Mouse (Mus musculus) forebrain, postnatal 0 days (tissue): ENCODE measurements around the gene Tgfbi. TPM values are rescaled to one million over a fixed set of nuclear protein-coding genes. Genes with fewer than 3 reads are reported as not detected.

Source experiments
- ATAC-seq: fragments of 200-750 bp; cut with Nextera tagmentation; 2 replicates; pipeline ENCODE4 v1.8.0; 2017; ENCODE audit warnings: mild to moderate bottlenecking, moderate library complexity
- DNase-seq: peaks from one replicate; pipeline ENCODE4 v3.0.0-alpha.2; 2015
- H3K27ac ChIP-seq: fragments of 300-500 bp; sonication (generic); 2 replicates; pipeline ENCODE4 v1.5.1; 2014; ENCODE audit warnings: low read depth, mild to moderate bottlenecking, antibody characterized with exemption, low read length, moderate library complexity, mixed read lengths
- H3K27me3 ChIP-seq: fragments of 300-500 bp; sonication (generic); 2 replicates; pipeline ENCODE4 v1.6.1; 2014; ENCODE audit warnings: mild to moderate bottlenecking, low read length, mixed read lengths; ENCODE audit not compliant: insufficient read depth
- H3K36me3 ChIP-seq: fragments of 300-500 bp; sonication (generic); 2 replicates; pipeline ENCODE4 v1.6.1; 2014; ENCODE audit warnings: mild to moderate bottlenecking, moderate library complexity; ENCODE audit not compliant: insufficient read depth
- H3K4me1 ChIP-seq: fragments of 300-500 bp; sonication (generic); 2 replicates; pipeline ENCODE4 v1.6.1; 2014; ENCODE audit warnings: antibody characterized with exemption; ENCODE audit not compliant: insufficient read depth
- H3K4me2 ChIP-seq: fragments of 300-500 bp; sonication (generic); 2 replicates; pipeline ENCODE4 v1.6.1; 2014; ENCODE audit warnings: low read depth, mild to moderate bottlenecking, moderate library complexity
- H3K4me3 ChIP-seq: fragments of 300-500 bp; sonication (generic); 2 replicates; pipeline ENCODE4 v1.5.1; 2014; ENCODE audit warnings: low read depth, low read length, mixed read lengths
- H3K9ac ChIP-seq: fragments of 300-500 bp; sonication (generic); 2 replicates; pipeline ENCODE4 v1.6.1; 2014; ENCODE audit warnings: mild to moderate bottlenecking
- H3K9me3 ChIP-seq: fragments of 300-500 bp; sonication (generic); 2 replicates; pipeline ENCODE4 v1.6.1; 2016; ENCODE audit warnings: low read length
- CTCF ChIP-seq: sonication (generic); IDR thresholded peaks from 2 replicates; pipeline ENCODE4 v1.5.1; 2016; ENCODE audit warnings: antibody characterized with exemption, control low read depth, low read depth
- WGBS: fragments of 180-500 bp; shearing (Covaris S2); extraction: QIAGEN DNeasy Blood & Tissue Kit; methylation state at CpG from one replicate; pipeline ENCODE4 v1.1.7; 2014; 5-methylcytosine and 5-hydroxymethylcytosine counted together
- polyA plus RNA-seq: library from polyadenylated mRNA; unstranded; fragments of >200 nt; fragmentation: Nextera tagmentation; extraction: Ambion mirVana; gene quantifications from 2 replicates; pipeline ENCODE4 v1.2.1, GENCODE M21; 2015
- total RNA-seq: library from RNA; depleted of rRNA; stranded (reverse); fragments of >200 nt; gene quantifications from 2 replicates; pipeline ENCODE4 v1.2.3, GENCODE M21; 2014

The Tgfbi gene
- total and polyA plus RNA-seq, 2 experiments from 2014 or later, result 4.8 to 5.3 TPM

DNA sequence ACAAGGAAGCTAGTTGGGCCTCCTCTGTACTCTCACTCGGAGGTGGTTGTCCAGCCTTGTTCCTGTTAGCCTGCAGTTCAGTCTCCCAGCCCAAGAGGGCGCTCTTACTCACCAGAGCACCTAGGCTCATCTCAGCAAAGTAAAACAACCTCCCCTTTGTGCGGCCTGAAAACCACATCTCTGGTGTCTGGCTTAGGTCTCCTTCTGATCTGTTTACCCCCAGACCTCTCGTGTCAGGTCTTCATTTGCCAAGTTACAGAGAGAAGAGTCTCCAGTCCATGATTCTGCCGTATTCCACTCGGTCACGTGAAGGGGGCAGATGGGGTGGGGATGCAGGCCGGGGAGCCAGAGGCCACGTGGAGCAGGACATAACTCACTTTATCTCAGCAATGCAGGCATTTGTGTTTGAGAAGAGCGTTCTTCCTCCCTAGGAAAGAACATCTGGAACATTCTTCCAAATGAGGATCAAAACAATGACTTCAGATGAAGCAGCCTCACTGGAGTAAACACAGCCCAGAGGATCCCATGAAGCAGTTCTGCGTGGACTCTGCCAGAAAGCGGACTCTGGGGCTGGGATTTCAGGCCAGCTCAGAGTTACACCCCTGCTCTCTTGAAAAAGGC is 33.5 kb upstream of the Tgfbi start:
- no peak for ATAC-seq
- H3K9ac ChIP-seq, result no peak overlapping the region
- H3K36me3 ChIP-seq, result no peaks in the 10 kb centered on the region
- TF ChIP-seq CTCF, result peak; percentile 71
- H3K4me3 ChIP-seq, result no peak overlapping the region
- H3K4me2 ChIP-seq, result no peak overlapping the region
- no peaks in the 10 kb centered on the region for H3K4me1 ChIP-seq
- no peak overlapping the region for H3K27ac ChIP-seq
- DNase-seq, result no peak
- 57% methylated on average over 12 of the region's 12 CpGs for WGBS
- no peaks in the 10 kb centered on the region for H3K9me3 ChIP-seq
- H3K27me3 ChIP-seq, result no peaks in the 10 kb centered on the region

DNA sequence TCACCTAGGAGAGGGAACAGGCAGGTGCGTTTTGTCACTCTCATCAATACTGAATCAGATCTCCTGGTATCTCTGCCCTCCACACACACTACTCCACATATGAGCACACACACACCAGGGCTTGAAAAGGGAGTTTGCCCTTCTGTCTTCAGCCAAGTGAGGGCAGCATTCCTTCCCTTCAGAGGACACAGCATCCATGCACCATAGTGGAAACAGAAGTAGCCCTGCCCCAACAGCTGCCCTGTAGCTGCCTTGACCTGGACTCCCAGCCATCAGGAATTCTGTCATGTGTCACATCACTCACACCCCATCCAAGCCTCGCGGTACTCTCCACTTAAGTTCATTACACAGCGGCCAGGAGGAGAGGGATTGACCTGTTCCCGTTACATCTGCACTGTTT is 31.2 kb upstream of the Tgfbi start:
- H3K4me1 ChIP-seq, result peaks cover 3% of the 10 kb centered on the region; the same call in 1 of the 2 replicates
- H3K4me2 ChIP-seq, result no peak overlapping the region
- ATAC-seq (no peak), DNase-seq (no peak)
- TF ChIP-seq CTCF, result 0 out of 2 replicates have a peak, but pooled peaks have one; percentile 19
- H3K36me3 ChIP-seq, result no peaks in the 10 kb centered on the region
- no peaks in the 10 kb centered on the region for H3K27me3 ChIP-seq
- WGBS, result 84% methylated on average over 5 of the region's 5 CpGs
- H3K9me3 ChIP-seq, result no peaks in the 10 kb centered on the region
- no peak overlapping the region for H3K27ac ChIP-seq
- H3K9ac ChIP-seq, result no peak overlapping the region
- no peak overlapping the region for H3K4me3 ChIP-seq

DNA sequence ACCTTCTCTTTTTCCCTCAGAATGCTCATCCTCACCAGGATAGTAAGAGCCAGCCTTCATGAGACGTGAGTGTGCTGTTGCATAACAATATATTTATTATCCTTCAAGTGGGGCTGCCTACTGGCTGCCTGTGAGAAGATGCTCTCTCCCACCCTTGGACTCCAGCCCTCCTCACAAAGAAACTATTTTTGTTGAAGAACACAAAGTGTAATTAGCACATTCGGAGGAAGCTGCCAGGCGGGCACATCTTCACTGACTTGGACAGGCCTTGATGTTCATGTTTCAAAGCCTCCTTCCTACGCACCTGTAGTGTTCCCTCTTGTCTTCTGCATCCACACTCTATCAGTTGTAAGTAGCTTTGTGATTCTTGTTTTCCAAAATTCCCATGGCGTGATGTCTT is 28.9 kb upstream of the Tgfbi start:
- peaks cover 3% of the 10 kb centered on the region; the same call in 1 of the 2 replicates for H3K4me1 ChIP-seq
- H3K9ac ChIP-seq, result no peak overlapping the region
- ATAC-seq (no peak), DNase-seq (no peak)
- no peaks in the 10 kb centered on the region for H3K27me3 ChIP-seq
- 62% methylated on average over 5 of the region's 5 CpGs for WGBS
- H3K36me3 ChIP-seq, result no peaks in the 10 kb centered on the region
- no peaks in the 10 kb centered on the region for H3K9me3 ChIP-seq
- TF ChIP-seq CTCF, result no peak
- no peak overlapping the region for H3K4me2 ChIP-seq
- no peak overlapping the region for H3K27ac ChIP-seq
- no peak overlapping the region for H3K4me3 ChIP-seq

DNA sequence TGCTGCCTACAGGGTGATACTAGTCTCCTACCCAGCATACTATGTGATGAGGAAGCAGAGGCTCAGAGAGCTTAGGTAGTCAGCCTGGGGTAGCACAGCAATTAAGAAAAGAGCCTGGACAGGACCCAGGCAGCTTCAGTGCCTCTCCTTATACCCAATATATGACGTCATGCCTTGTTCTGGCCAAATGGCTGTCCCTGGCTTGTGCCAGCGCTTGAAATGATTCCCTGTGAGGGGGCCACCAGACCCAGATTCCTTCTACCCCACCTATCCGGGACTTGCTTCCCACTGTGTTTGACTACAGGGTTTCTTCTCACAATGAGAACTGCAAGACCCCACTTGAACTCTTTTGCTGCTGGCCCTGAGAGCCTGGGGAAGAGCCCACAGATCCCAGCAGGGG is 27.8 kb upstream of the Tgfbi start:
- ATAC-seq, result peak; percentile 47
- peak; percentile 49 for DNase-seq
- no peak overlapping the region for H3K9ac ChIP-seq
- H3K4me3 ChIP-seq, result no peak overlapping the region
- no peaks in the 10 kb centered on the region for H3K9me3 ChIP-seq
- H3K4me2 ChIP-seq, result no peak overlapping the region
- H3K4me1 ChIP-seq, result peaks cover 3% of the 10 kb centered on the region; the same call in 1 of the 2 replicates
- no peak overlapping the region for H3K27ac ChIP-seq
- no peak for TF ChIP-seq CTCF
- no peaks in the 10 kb centered on the region for H3K36me3 ChIP-seq
- no peaks in the 10 kb centered on the region for H3K27me3 ChIP-seq
- WGBS, result 4% methylated on average over 3 of the region's 3 CpGs

DNA sequence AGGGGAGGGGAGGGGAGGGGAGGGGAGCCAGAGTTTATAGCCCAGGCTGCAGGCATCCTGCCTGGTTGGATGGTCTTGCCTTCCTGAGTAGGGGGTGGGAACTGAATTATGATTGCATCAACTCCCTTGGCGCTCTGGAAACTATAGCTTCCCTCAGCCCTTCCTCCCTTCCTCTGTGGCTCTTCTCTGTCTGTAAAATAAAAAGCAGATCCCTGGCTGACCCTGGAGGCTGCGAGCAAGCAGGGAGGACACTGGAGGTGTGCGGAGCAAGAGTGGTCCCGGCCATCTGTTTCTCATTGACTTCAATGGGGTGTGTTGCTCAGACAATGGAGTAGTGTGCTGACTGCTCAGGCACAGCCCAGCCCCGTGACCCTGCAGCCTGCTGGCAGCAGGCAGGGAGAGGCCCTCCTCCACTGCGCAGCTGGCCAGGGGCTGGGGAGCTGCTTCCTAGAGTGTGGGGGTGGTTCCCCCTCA is 27.3 kb upstream of the Tgfbi start:
- no peak overlapping the region for H3K4me3 ChIP-seq
- H3K4me1 ChIP-seq, result peaks cover 3% of the 10 kb centered on the region; the same call in 1 of the 2 replicates
- no peaks in the 10 kb centered on the region for H3K36me3 ChIP-seq
- H3K27me3 ChIP-seq, result no peaks in the 10 kb centered on the region
- H3K9ac ChIP-seq, result 0 out of 2 replicates have a peak overlapping the region, but pooled peaks have one; percentile 22
- 4% methylated on average over 6 of the region's 6 CpGs for WGBS
- TF ChIP-seq CTCF, result no peak
- H3K27ac ChIP-seq, result peak overlapping the region; percentile 50; the same call in 1 of the 2 replicates
- H3K4me2 ChIP-seq, result no peak overlapping the region; the same call in 1 of the 2 replicates
- no peaks in the 10 kb centered on the region for H3K9me3 ChIP-seq
- DNase-seq (peak; percentile 44), ATAC-seq (peak; percentile 91)

DNA sequence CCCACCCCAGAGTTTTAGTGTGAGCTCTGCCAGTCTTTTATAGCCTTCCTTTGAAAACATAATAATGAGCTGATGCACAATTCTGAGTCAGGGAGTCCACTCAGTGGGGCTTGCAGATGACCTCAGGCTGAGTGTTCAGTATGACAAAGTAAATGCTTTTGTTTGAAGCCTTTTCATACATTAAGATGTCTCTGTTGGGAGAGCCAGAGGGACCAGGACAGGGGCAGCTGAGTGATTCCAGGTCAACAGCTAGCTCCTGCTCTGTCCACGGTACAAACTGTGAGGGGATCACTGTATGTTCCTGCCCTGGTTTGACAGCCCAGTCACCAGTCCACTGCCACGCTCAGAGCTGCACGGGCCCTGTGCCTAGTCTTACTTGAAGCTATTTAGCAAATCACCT is 26.6 kb upstream of the Tgfbi start:
- Histone ChIP-seq H3K9me3 (no peaks in the 10 kb centered on the region), H3K27ac (no peak overlapping the region), H3K4me3 (no peak overlapping the region), H3K36me3 (no peaks in the 10 kb centered on the region), H3K27me3 (no peaks in the 10 kb centered on the region), H3K4me1 (peaks cover 3% of the 10 kb centered on the region; the same call in 1 of the 2 replicates), H3K9ac (no peak overlapping the region), H3K4me2 (no peak overlapping the region)
- ATAC-seq (no peak), DNase-seq (no peak)
- WGBS, result 32% methylated on average over 3 of the region's 3 CpGs
- TF ChIP-seq CTCF, result no peak

DNA sequence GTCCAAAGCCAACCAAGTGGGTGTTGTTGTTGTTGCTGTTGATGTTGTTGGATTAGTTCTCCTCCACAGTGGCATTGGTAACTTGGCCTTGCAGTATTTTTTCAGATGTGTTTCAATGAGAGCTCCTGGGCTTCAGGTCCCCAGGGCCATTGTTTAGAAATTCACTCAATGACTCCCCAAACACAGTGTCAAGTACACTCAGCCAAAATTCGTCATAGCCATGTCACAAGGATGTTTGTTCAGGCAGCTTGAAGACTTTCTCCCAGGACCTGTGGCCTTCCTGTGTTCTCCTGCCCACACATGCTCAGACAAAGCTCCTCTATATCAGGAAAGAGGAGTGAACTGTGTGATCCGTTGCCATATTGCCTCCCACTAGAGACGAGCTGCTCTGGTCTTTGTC is 23.3 kb upstream of the Tgfbi start:
- 83% methylated on average over 3 of the region's 3 CpGs for WGBS
- no peak overlapping the region for H3K9ac ChIP-seq
- peaks cover 3% of the 10 kb centered on the region; the same call in 1 of the 2 replicates for H3K4me1 ChIP-seq
- no peak overlapping the region for H3K27ac ChIP-seq
- no peak overlapping the region for H3K4me3 ChIP-seq
- no peaks in the 10 kb centered on the region for H3K36me3 ChIP-seq
- no peak for DNase-seq
- ATAC-seq, result no peak
- H3K4me2 ChIP-seq, result no peak overlapping the region
- no peaks in the 10 kb centered on the region for H3K9me3 ChIP-seq
- no peak for TF ChIP-seq CTCF
- no peaks in the 10 kb centered on the region for H3K27me3 ChIP-seq
